Mouse (Mus musculus): ENCODE results near the gene Fmr1. TPM values are rescaled to one million over a fixed set of nuclear protein-coding genes. Genes with fewer than 3 reads are reported as not detected.
A peak's percentile ranks its signal among the peaks of the same experiment; 100 is the strongest.
"Not testable (repeated sequence)": the region's sequence is repeated elsewhere in the genome, so short reads cannot be mapped to it uniquely, and the experiment has no call there.

The Fmr1 gene
- total RNA-seq (2018; cell fraction: chromatin; rRNA removed) = 100 to 1,000 TPM; 112 to 339 (median 188) TPM
- 10 to 100 TPM; 22.9 to 34.4 (median 27.8) TPM for total RNA-seq (2018; cell fraction: cytosol; rRNA removed)
- 100 to 1,000 TPM in 19 of 26 experiments, 10 to 100 TPM in 7; 74.9 to 247 (median 112) TPM for total RNA-seq (2018; cell fraction: nucleus; rRNA removed)
- polyA plus RNA-seq (2018) = 23.6 to 26.6 TPM (median 25.1 TPM) in 3 replicates

DNA sequence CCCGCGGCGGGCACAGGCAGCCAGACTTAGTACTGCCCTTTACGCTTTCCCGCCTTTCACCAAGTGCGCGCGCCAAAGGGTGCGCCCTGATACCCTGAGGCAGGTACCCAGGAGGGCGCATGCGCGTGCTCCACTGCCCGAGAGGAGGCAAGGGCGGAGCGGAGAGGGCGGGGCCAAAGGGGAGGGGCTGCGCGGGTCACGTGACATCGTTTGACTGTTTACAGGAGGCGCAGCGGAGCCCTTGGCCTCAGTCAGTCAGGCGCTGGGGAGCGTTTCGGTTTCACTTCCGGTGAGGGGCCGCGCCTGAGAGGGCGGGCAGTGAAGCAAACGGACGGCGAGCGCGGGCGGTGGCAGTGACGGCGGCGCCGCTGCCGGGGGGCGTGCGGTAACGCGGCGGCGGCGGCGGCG lies at the start of gene Fmr1:
TSS of gene Fmr1 (plus strand) at position 209 of the 408 bp plus-strand sequence.
- peak within 1 kb of the TSS; percentile 53 for H3K4me3 ChIP-seq (ENCODE audit: inconsistent target)
- peaks cover 42% of the 10 kb centered on the region for H3K79me2 ChIP-seq (ENCODE audit: inconsistent target)
- peak within 1 kb of the TSS; percentile 35 for H3K27ac ChIP-seq
- WGBS (ENCODE audit: missing documents) = 14% methylated on average over 36 of the region's 49 CpGs
- no peaks in the 10 kb centered on the region for H3K36me3 ChIP-seq (ENCODE audit: inconsistent target)

DNA sequence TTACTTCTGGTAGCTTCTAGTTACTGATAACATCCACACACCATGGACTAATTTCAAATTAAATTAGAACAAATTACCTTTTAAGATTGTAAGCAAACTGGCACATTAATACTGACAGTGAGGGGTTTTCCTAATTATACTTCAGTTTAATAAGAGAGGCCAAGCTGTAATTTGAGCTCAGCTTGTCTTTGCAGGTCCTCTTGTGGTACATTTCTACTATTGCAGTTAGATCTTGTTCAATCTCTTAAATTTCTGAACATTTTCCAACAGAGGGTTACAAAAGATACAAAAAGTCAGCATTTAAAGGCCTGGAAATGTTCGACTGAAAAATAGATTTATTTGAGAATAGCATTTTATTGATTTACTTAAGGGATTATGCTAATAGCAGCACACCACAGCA lies 36.7 kb upstream of the Fmr1 start:
- H3K27ac ChIP-seq = no peak overlapping the region
- H3K79me2 ChIP-seq (ENCODE audit: inconsistent target) = no peaks in the 10 kb centered on the region
- no peaks in the 10 kb centered on the region for H3K36me3 ChIP-seq (ENCODE audit: inconsistent target)
- WGBS (ENCODE audit: missing documents) = 56% methylated on average over 1 of the region's 1 CpGs
- no peak overlapping the region for H3K4me3 ChIP-seq (ENCODE audit: inconsistent target)

DNA sequence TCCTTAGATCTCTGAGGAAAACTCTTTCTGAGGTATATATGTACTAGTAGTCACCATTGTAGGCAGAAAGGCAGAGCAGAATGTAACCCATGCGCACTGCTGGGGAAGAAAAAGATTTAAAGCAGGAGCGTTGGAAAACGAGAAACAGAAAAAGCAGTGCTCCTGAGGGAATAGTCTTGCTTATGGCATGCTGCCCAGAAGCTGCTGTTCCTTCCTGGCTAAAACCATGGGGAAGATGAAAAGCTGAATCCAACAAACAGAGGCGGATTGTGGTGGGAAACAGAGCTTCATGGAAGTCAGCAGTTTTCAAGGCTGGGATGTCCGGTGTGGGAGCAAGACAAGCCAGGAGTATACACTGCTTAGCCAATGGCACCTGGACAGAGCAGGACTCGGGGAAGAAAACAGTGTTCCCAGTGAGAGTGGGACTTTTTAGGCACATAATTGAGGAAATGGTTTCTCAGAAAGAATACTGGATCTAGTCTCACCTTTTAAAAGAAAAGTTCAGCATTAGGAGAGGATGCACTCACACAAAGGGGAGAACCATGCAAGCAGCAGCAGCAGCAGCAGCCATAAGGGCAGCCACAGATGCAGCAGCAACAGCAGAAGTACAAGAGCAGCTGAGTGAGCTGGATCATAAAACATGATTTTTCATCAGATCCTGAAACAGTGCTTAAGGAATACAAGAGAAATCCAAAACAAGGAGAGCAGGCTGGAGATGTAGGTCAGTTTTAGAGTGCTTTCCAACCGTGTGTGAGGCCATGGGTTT lies 33.0 kb upstream of the Fmr1 start:
- Histone ChIP-seq H3K4me3 (ENCODE audit: inconsistent target) (no peak overlapping the region), H3K27ac (no peak overlapping the region), H3K36me3 (ENCODE audit: inconsistent target) (no peaks in the 10 kb centered on the region), H3K79me2 (ENCODE audit: inconsistent target) (no peaks in the 10 kb centered on the region)
- WGBS (ENCODE audit: missing documents) = 79% methylated on average over 7 of the region's 7 CpGs

DNA sequence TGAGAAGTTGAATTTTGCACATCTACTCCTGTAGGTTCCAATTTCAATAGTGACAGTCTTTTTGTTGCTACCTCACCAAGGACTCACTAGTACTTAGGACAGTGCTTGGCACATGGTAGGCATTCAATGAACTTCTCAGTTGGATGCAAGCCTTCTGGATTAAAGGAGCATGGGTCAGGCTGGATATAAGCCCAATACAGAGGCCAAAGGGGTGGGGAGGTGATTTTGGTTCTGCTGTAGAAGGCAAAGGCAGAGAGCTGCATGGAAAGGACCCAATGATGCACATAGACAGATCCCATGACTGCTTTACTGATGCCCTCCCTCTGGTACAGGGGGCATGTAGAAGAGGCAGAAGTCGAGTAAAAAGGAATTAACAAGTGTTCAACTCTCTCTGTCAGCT lies 833 bp upstream of the Fmr1 start:
- WGBS (ENCODE audit: missing documents) = 25% methylated on average over 1 of the region's 1 CpGs
- Histone ChIP-seq H3K27ac (no peak overlapping the region), H3K79me2 (ENCODE audit: inconsistent target) (peaks cover 33% of the 10 kb centered on the region), H3K4me3 (ENCODE audit: inconsistent target) (peak overlapping the region; percentile 36; the same call in 1 of the 2 replicates), H3K36me3 (ENCODE audit: inconsistent target) (no peaks in the 10 kb centered on the region)

DNA sequence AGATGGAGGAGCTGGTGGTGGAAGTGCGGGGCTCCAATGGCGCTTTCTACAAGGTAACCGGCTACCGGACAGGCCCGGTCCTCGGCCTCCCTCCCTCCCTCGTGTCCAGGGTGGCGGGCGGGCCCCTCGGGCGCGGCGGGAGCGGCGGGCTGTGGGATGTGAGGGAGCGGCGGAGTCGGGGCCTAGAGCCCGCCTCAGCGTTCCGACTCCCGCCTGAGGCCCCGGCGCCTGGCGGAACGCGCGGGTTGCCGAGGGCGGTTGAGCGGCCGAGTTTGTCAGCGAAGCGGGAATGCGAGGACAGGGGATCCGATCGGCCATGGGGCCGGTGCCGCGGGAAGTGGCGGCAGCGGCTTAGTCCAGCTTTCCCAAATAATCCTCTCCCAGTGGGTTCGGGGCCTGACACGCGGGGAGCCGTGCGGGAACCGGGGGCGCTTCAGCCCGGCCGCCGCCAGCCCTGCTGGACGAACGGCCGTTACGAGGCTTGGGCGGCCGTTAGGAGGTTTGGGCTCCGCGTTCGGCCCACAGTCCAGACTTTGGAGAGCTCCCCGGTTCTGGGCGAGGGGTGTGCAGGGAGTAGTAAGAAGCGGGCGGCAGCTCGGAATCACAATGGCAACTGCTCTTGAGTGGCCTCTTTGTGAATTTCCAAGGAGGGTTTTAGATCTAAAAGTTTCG lies 610 bp downstream of the Fmr1 start:
- whole genome bisulfite sequencing (ENCODE audit: missing documents) = 17% methylated on average over 57 of the region's 67 CpGs
- H3K27ac ChIP-seq = peak overlapping the region; percentile 35
- peak overlapping the region; percentile 53 for H3K4me3 ChIP-seq (ENCODE audit: inconsistent target)
- no peaks in the 10 kb centered on the region for H3K36me3 ChIP-seq (ENCODE audit: inconsistent target)
- peaks cover 48% of the 10 kb centered on the region for H3K79me2 ChIP-seq (ENCODE audit: inconsistent target)

DNA sequence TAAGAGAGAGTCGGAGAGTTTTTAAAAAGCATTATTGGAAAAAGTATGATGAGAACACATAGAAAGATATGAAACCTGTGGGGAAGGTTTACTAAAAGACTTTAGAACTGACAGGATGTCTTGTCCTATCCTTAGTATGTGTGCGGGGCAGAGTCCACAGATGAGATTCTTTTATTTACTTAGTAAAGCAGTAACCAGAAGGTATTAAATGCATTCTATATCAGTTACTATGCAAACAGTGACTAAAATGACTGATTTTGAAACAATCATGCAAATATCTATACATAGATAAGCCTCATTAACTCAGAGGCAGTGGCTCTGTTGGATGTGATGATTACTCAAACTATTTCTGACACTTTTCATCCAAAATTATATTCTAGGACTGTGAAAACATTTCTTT lies 6.4 kb downstream of the Fmr1 start:
- Histone ChIP-seq H3K4me3 (ENCODE audit: inconsistent target) (no peak overlapping the region), H3K36me3 (ENCODE audit: inconsistent target) (no peaks in the 10 kb centered on the region), H3K79me2 (ENCODE audit: inconsistent target) (peaks cover 78% of the 10 kb centered on the region), H3K27ac (no peak overlapping the region)
- WGBS (ENCODE audit: missing documents) = 100% methylated on average over 2 of the region's 2 CpGs

DNA sequence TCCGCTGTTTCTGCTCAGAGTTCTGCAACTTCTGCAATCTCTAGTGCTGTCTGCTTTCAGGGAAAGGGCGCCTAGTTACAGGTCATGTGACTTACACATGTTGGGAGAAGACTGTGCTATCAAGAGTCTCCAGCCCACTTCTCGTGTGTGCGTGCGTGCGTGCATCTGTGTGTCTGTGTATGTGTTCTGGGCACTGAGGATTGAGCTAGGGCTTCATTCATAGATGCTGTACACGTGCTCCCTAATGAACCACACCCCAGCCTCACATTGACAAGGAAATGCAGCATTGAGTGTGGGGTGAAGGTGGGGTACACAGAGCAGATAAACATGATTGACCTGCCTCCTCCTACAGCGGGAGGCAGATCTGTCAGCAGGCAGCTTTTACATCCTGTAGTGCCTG lies 13.6 kb downstream of the Fmr1 start:
- not testable (repeated sequence) for H3K79me2 ChIP-seq (ENCODE audit: inconsistent target); H3K4me3 ChIP-seq (ENCODE audit: inconsistent target); H3K36me3 ChIP-seq (ENCODE audit: inconsistent target); H3K27ac ChIP-seq
- 88% methylated on average over 7 of the region's 8 CpGs for WGBS (ENCODE audit: missing documents)

DNA sequence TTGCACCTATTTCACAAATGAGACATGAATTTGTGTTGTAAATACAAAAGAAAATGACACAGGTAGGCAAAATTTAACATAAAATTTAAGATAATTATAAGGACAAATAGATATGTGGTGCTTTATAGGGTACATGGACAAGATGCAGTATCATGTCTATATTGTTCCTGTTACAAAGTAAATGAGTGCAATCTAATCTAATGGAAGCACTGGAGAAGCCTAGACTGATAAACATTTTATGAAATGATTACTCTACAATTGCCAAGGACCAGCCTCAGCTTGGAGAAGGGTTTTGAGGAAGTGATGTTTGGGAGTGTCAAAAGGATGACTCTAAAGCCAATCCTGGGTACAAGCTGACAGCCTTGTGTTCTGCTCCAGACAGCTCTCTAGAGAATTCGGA lies 58.6 kb downstream of the Fmr1 start:
- H3K4me3 ChIP-seq (ENCODE audit: inconsistent target) = no peak overlapping the region
- no peaks in the 10 kb centered on the region for H3K36me3 ChIP-seq (ENCODE audit: inconsistent target)
- WGBS (ENCODE audit: missing documents) = 92% methylated on average over 1 of the region's 1 CpGs
- no peak overlapping the region for H3K27ac ChIP-seq
- H3K79me2 ChIP-seq (ENCODE audit: inconsistent target) = no peaks in the 10 kb centered on the region

DNA sequence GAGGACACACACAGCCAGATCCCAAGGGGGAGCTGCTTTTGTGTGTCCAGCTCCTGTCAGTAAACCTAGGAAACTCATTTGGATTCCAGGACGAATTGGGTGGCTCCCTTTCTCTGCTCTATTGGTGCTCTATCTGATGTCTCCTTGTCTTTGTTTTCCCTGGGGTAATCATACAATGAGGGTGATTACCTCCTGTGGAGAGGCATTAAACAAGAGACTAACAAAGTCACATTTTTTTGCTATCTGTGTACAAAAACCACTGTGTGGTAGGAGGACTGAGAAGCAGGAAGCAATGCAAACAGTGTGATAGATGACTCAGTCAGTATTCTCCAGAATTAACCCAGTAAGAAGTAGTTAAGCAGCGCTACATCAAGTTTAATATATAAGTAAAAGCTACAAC lies 61.7 kb downstream of the Fmr1 start:
- Histone ChIP-seq H3K4me3 (ENCODE audit: inconsistent target) (no peak overlapping the region), H3K79me2 (ENCODE audit: inconsistent target) (no peaks in the 10 kb centered on the region), H3K27ac (no peak overlapping the region), H3K36me3 (ENCODE audit: inconsistent target) (no peaks in the 10 kb centered on the region)
- 67% methylated on average over 2 of the region's 2 CpGs for WGBS (ENCODE audit: missing documents)

DNA sequence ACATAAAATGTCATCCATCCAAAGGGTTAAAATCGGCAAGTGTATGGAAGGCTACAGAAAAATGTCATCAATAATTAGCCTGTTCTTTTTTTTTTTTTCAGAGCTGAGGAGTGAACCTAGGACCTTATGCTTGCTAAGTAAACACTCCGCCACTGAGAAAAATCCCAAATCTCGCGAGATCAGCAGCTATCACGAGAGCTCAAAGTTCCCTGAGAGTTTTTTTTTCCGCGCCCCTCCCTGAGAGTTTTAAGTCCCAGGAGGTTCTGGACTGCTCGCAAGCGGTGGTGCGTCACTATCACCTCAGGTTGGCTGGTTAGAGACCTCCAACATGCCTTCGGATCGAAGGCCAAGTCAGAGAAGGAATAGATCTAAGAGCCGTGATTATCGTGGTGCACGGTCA lies 83.3 kb downstream of the Fmr1 start, which contains the start of gene Fmr1nb:
TSS of gene Fmr1nb (plus strand) at position 234 of the 400 bp plus-strand sequence.
- H3K27ac ChIP-seq = no peak within 1 kb of the TSS
- no peak within 1 kb of the TSS for H3K4me3 ChIP-seq (ENCODE audit: inconsistent target)
- 82% methylated on average over 13 of the region's 15 CpGs for WGBS (ENCODE audit: missing documents)
- no peaks in the 10 kb centered on the region for H3K79me2 ChIP-seq (ENCODE audit: inconsistent target)
- H3K36me3 ChIP-seq (ENCODE audit: inconsistent target) = no peaks in the 10 kb centered on the region

Other genes with a start within 250 kb of the Fmr1 start
- 0.32 to 0.49 TPM in 2 of 3 replicates, not detected in the other for gene Fmr1nb, start 83.3 kb downstream of the Fmr1 start, polyA plus RNA-seq (2018)
- 0.32 to 1.1 TPM (median 0.80 TPM) in 3 replicates for gene Gm14698, start 142.6 kb downstream of the Fmr1 start, polyA plus RNA-seq (2018)
- gene Gm6812, start 214.5 kb downstream of the Fmr1 start, polyA plus RNA-seq (2018) = not detected in 3 replicates